Mouse (Mus musculus) heart, embryonic 14.5 days (tissue): ENCODE results near the gene BC080695. TPM values are rescaled to one million over a fixed set of nuclear protein-coding genes. Genes with fewer than 3 reads are reported as not detected.
"Not testable (repeated sequence)": the region's sequence is repeated elsewhere in the genome, so short reads cannot be mapped to it uniquely, and the experiment has no call there.

Source experiments
- ATAC-seq: fragments of 200-750 bp; cut with Nextera tagmentation; 2 replicates; pipeline ENCODE4 v1.8.0; 2017; ENCODE audit warnings: low read depth, moderate TSS enrichment; ENCODE audit not compliant: insufficient number of reproducible peaks, insufficient read depth, low FRiP score
- H3K27ac ChIP-seq, 2 experiments: fragments of 200-500 bp in 1 of 2; fragments of 300-500 bp in 1 of 2; sonication (generic) in 1 of 2; replicated peaks in 1 of 2; 2 replicates each; pipeline ENCODE4 v1.5.1; 2012 to 2014; ENCODE audit warnings: low read depth in 2 of 2, low read length in 2 of 2, control low read depth in 1 of 2, mild to moderate bottlenecking in 1 of 2, mixed read lengths in 1 of 2; ENCODE audit not compliant: control insufficient read depth in 1 of 2, insufficient read depth in 1 of 2
- H3K27me3 ChIP-seq: fragments of 300-500 bp; sonication (generic); 2 replicates; pipeline ENCODE4 v1.6.1; 2014; ENCODE audit warnings: mild to moderate bottlenecking, low read length, control low read depth; ENCODE audit not compliant: control insufficient read depth, insufficient read depth
- H3K36me3 ChIP-seq: fragments of 300-500 bp; sonication (generic); 2 replicates; pipeline ENCODE4 v1.6.1; 2014; ENCODE audit warnings: mild to moderate bottlenecking, control low read depth, low read length, mixed read lengths; ENCODE audit not compliant: control insufficient read depth, insufficient read depth
- H3K4me1 ChIP-seq, 2 experiments: fragments of 200-500 bp in 1 of 2; fragments of 300-500 bp in 1 of 2; sonication (generic) in 1 of 2; 2 replicates each; pipeline ENCODE4 v1.6.1; 2012 to 2014; ENCODE audit warnings: low read length in 2 of 2, control low read depth in 1 of 2, mixed read lengths in 1 of 2; ENCODE audit not compliant: control insufficient read depth in 2 of 2, insufficient read depth in 2 of 2
- H3K4me2 ChIP-seq: fragments of 300-500 bp; sonication (generic); 2 replicates; pipeline ENCODE4 v1.6.1; 2014; ENCODE audit warnings: mild to moderate bottlenecking, low read length
- H3K4me3 ChIP-seq, 2 experiments: fragments of 200-500 bp in 1 of 2; fragments of 300-500 bp in 1 of 2; sonication (generic) in 1 of 2; 2 replicates each; pipeline ENCODE4 v1.5.1; 2012 to 2014; ENCODE audit warnings: low read length in 2 of 2, mild to moderate bottlenecking in 2 of 2, control low read depth in 1 of 2, low read depth in 1 of 2, moderate library complexity in 1 of 2; ENCODE audit not compliant: control insufficient read depth in 1 of 2, insufficient read depth in 1 of 2
- H3K9ac ChIP-seq: fragments of 300-500 bp; sonication (generic); 2 replicates; pipeline ENCODE4 v1.6.1; 2014; ENCODE audit warnings: mild to moderate bottlenecking, low read length
- H3K9me3 ChIP-seq: fragments of 300-500 bp; sonication (generic); 2 replicates; pipeline ENCODE4 v1.6.1; 2016; ENCODE audit warnings: low read length, control low read depth; ENCODE audit not compliant: control insufficient read depth
- WGBS: fragments of 180-500 bp; shearing (Covaris S2); extraction: QIAGEN DNeasy Blood & Tissue Kit; methylation state at CpG from one replicate; pipeline ENCODE4 v1.1.7; 2014; 5-methylcytosine and 5-hydroxymethylcytosine counted together
- polyA plus RNA-seq: library from polyadenylated mRNA; unstranded; fragments of >200 nt; fragmentation: Nextera tagmentation; extraction: Ambion mirVana; gene quantifications from 2 replicates; pipeline ENCODE4 v1.2.1, GENCODE M21; 2014

BC080695 gene
- not detected in 2 replicates for polyA plus RNA-seq

DNA sequence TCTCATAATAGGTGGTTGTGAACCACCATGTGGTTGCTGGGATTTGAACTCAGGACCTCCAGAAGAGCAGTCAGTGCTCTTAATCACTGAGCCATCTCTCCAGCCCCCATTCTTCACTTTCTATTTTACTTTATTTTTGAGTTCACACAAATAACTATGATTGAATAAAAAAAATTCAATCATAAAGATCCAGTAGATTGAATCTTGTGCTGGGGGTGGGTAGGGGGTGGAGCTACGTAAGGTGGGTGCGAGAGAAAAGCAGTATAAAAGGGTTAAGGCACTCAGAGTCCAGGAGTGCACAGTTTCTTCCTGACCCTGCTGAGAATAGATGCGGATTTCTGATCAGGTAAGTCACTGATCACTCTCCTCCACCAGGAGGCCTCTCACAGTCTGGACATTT is at the start of gene BC080695, which contains the start of gene Gm13057:
BC080695 (plus strand) TSS at position 301 of the 400 bp plus-strand sequence.
Gm13057 (plus strand) TSS at position 310 of the 400 bp plus-strand sequence.
- H3K36me3 ChIP-seq, H3K4me2 ChIP-seq, H3K27ac ChIP-seq, H3K4me3 ChIP-seq, ATAC-seq, H3K4me1 ChIP-seq, H3K9ac ChIP-seq, H3K27me3 ChIP-seq, H3K9me3 ChIP-seq: not testable (repeated sequence)
- WGBS = no CpG with 5 or more reads among the region's 3 CpGs

GRCm38 (mm10) chr4:143511043-143511442 is 40.5 kb upstream of the BC080695 start, which contains the start of gene Gm13043:
Gene Gm13043, plus strand, starts transcription at chr4:143511343.
- no peaks in the 10 kb centered on the region for H3K36me3 ChIP-seq
- H3K4me1 ChIP-seq = no peaks in the 10 kb centered on the region
- no peak within 1 kb of the TSS for H3K4me3 ChIP-seq
- no peak within 1 kb of the TSS for H3K4me2 ChIP-seq
- H3K27me3 ChIP-seq = no peaks in the 10 kb centered on the region
- H3K27ac ChIP-seq = no peak within 1 kb of the TSS
- H3K9me3 ChIP-seq = no peaks in the 10 kb centered on the region
- no peak for ATAC-seq
- 69% methylated on average over 3 of the region's 3 CpGs for WGBS
- H3K9ac ChIP-seq = no peak within 1 kb of the TSS

DNA sequence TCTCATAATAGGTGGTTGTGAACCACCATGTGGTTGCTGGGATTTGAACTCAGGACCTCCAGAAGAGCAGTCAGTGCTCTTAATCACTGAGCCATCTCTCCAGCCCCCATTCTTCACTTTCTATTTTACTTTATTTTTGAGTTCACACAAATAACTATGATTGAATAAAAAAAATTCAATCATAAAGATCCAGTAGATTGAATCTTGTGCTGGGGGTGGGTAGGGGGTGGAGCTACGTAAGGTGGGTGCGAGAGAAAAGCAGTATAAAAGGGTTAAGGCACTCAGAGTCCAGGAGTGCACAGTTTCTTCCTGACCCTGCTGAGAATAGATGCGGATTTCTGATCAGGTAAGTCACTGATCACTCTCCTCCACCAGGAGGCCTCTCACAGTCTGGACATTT is 15.8 kb upstream of the BC080695 start, which contains the start of gene Gm13040:
Gm13040 (plus strand) TSS at position 301 of the 400 bp plus-strand sequence.
- H3K9ac ChIP-seq, H3K27me3 ChIP-seq, H3K9me3 ChIP-seq, H3K36me3 ChIP-seq, H3K4me3 ChIP-seq, H3K4me2 ChIP-seq, ATAC-seq, H3K27ac ChIP-seq, H3K4me1 ChIP-seq: not testable (repeated sequence)
- WGBS = no CpG with 5 or more reads among the region's 3 CpGs

DNA sequence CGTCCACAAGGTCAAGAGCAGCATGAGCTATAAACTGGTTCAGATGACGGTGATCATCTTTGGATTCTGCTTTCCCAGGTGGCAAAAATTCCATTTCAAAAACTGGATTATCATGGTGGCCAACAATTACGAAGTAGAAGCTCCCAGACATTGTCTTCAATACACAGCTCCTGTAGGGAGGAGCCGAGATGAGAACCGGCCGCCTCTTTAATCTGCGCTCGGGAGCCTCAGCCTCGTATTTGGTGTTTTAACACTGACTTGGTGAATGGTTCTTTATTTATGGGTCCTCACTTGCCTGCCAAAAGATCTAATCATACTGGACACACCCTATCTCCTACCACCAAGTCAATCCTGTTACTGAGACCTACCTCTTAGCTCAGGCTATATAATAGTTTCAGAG is 60.4 kb downstream of the BC080695 start:
- not testable (repeated sequence) for H3K4me1 ChIP-seq, H3K36me3 ChIP-seq, H3K4me3 ChIP-seq, H3K27me3 ChIP-seq, H3K4me2 ChIP-seq, H3K9me3 ChIP-seq, H3K27ac ChIP-seq, ATAC-seq, H3K9ac ChIP-seq
- WGBS = 79% methylated on average over 9 of the region's 9 CpGs

DNA sequence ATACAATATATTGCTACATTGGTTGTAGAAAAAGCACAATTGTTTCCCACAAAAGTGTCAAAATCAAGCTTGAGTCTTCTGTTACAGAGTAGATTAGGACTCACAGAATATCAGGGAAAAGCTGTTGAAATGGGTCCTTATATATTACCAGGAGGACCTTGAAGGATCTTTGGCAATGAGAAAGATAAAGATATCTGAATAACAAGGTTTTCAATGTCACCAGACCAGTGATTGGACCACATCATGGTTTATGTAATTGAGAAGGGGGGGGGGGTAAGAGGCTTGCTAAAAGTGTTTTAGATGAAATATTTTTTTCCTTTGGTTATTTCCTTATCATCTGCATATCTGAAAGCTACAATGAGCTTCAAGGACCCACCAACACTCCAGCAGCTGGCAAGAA is 63.2 kb downstream of the BC080695 start, which contains the start of gene Gm13083:
Gm13083 (plus strand) TSS at position 301 of the 400 bp plus-strand sequence.
- H3K9me3 ChIP-seq, H3K27ac ChIP-seq, H3K36me3 ChIP-seq, H3K4me1 ChIP-seq, H3K4me2 ChIP-seq, H3K9ac ChIP-seq, H3K27me3 ChIP-seq, H3K4me3 ChIP-seq, ATAC-seq: not testable (repeated sequence)

GRCm38 (mm10) chr4:143618101-143618500 is 66.6 kb downstream of the BC080695 start:
- H3K4me3 ChIP-seq, H3K27ac ChIP-seq, H3K4me2 ChIP-seq, H3K4me1 ChIP-seq, H3K9me3 ChIP-seq, H3K36me3 ChIP-seq, ATAC-seq, H3K27me3 ChIP-seq, H3K9ac ChIP-seq: not testable (repeated sequence)
- WGBS = 77% methylated on average over 4 of the region's 4 CpGs

Other genes with a start within 250 kb of the BC080695 start
- 0.24 and 0.47 TPM in 2 replicates for gene Lrrc38, start 201.9 kb upstream of the BC080695 start, polyA plus RNA-seq
- gene Pramel1, start 157.3 kb upstream of the BC080695 start, polyA plus RNA-seq = not detected in 2 replicates
- 12.7 and 13.4 TPM in 2 replicates for gene Pramef8, start 139.3 kb upstream of the BC080695 start, polyA plus RNA-seq
- not detected in 2 replicates for gene Oog4, start 101.4 kb upstream of the BC080695 start, polyA plus RNA-seq
- gene Gm13043, start 40.4 kb upstream of the BC080695 start, polyA plus RNA-seq = not detected in 2 replicates
- not detected in 2 replicates for gene Gm13040, start 15.7 kb upstream of the BC080695 start, polyA plus RNA-seq
- gene Gm13057, start within 50 bp of the BC080695 start, polyA plus RNA-seq = not detected in 2 replicates
- not detected in 2 replicates for gene Gm13083, start 63.3 kb downstream of the BC080695 start, polyA plus RNA-seq
- not detected in 2 replicates for gene Gm13088, start 105.5 kb downstream of the BC080695 start, polyA plus RNA-seq
- gene Gm13089, start 151.0 kb downstream of the BC080695 start, polyA plus RNA-seq = not detected in 2 replicates
- not detected in 2 replicates for gene Gm13078, start 167.8 kb downstream of the BC080695 start, polyA plus RNA-seq
- gene Gm13023, start 237.7 kb downstream of the BC080695 start, polyA plus RNA-seq = not detected in 2 replicates